Mouse (Mus musculus) kidney, adult 2 months (tissue): ENCODE results near the gene Wee2.

Experiments used
- CTCF ChIP-seq: fragments of 200-500 bp; conservative IDR thresholded peaks from 2 replicates; pipeline ENCODE4 v1.5.1; 2011; ENCODE audit warnings: low read depth, mild to moderate bottlenecking, control low read depth, low read length, moderate library complexity, mixed read lengths; ENCODE audit not compliant: insufficient read depth, insufficient read length
- POLR2A ChIP-seq: fragments of 200-500 bp; IDR thresholded peaks from one replicate; pipeline ENCODE4 v1.6.1; 2011; ENCODE audit warnings: low read depth, low read length, control low read depth

GRCm38 (mm10) chr6:40482318-40482717 is 43.4 kb downstream of the Wee2 start:
- no peak for TF ChIP-seq CTCF
- TF ChIP-seq POLR2A = no peak
